In the genomic region with DNA sequence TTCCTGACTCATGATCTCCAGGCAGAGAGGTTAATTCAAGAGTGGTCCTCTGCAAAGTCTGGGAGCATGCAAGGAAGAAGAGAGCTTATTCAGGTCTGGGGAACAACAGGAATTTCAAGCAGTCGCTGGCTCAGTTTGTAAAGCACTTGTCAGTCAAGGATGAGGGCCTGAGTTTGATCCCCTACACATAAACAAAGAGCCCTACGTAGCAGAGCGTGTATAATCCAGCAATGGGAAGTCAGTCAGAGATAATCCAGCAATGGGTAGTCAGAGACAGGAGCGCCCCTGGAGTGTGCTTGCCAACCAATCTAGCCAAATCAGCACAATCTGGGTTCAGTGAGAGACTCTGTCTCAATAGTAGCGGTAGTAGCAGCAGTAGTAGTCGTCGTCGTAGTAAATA, we compare ENCODE assay signal across 23 mouse cellular contexts.
DNase-seq lines count a peak whose midpoint lies in the region; ATAC-seq lines count a peak whose summit lies in the region.
"Had no signal": no experiment of that assay in that cellular context is flagged by ENCODE, and none has a peak within 500 bp of the region (broad histone marks: within the 10 kb centered on the region; RNA-seq: fewer than 3 reads in every experiment).

No protein-coding gene starts in this region.

- no peaks in the 10 kb centered on the region for H3K9me3 ChIP-seq in embryonic facial prominence, embryonic 12.5 days
- H3K9me3 ChIP-seq in embryonic facial prominence, embryonic 10.5 days: no peaks in the 10 kb centered on the region
- H3K9me3 ChIP-seq in midbrain, embryonic 11.5 days (ENCODE audit: control insufficient read depth, low read length): no peaks in the 10 kb centered on the region
- H3K9me3 ChIP-seq in midbrain, embryonic 15.5 days: no peaks in the 10 kb centered on the region
- no peaks in the 10 kb centered on the region for H3K9me3 ChIP-seq in hindbrain, embryonic 14.5 days (ENCODE audit: control insufficient read depth, low read length)
- H3K9me3 ChIP-seq: forebrain, embryonic 15.5 days; G1E; heart, embryonic 10.5 days had no signal

- H3K4me3 ChIP-seq in embryonic facial prominence, embryonic 12.5 days: no peak overlapping the region
- no peak overlapping the region for H3K4me3 ChIP-seq in embryonic facial prominence, embryonic 10.5 days
- H3K4me3 ChIP-seq in midbrain, embryonic 11.5 days (ENCODE audit: low read depth, low read length): no peak overlapping the region
- H3K4me3 ChIP-seq in midbrain, embryonic 15.5 days: no peak overlapping the region
- no peak overlapping the region for H3K4me3 ChIP-seq in hindbrain, embryonic 14.5 days (replicated peaks; ENCODE audit: low read length)
- H3K4me3 ChIP-seq: forebrain, embryonic 15.5 days; heart, embryonic 10.5 days; hindbrain, embryonic 12.5 days had no signal

- 65% methylated on average over 8 of the region's 8 CpGs for WGBS in embryonic facial prominence, embryonic 12.5 days
- 68% methylated on average over 8 of the region's 8 CpGs for WGBS in embryonic facial prominence, embryonic 10.5 days
- WGBS in midbrain, embryonic 11.5 days: 35% methylated on average over 8 of the region's 8 CpGs
- 30% methylated on average over 8 of the region's 8 CpGs for WGBS in midbrain, embryonic 15.5 days
- WGBS in hindbrain, embryonic 14.5 days: 58% methylated on average over 8 of the region's 8 CpGs

- H3K9ac ChIP-seq in embryonic facial prominence, embryonic 12.5 days: no peak overlapping the region
- no peak overlapping the region for H3K9ac ChIP-seq in midbrain, embryonic 11.5 days (ENCODE audit: low read length)
- H3K9ac ChIP-seq in midbrain, embryonic 15.5 days: no peak overlapping the region
- H3K9ac ChIP-seq in hindbrain, embryonic 14.5 days: no peak overlapping the region
- H3K9ac ChIP-seq: forebrain, embryonic 15.5 days; hindbrain, embryonic 12.5 days had no signal

- H3K36me3 ChIP-seq in embryonic facial prominence, embryonic 12.5 days: no peaks in the 10 kb centered on the region
- H3K36me3 ChIP-seq in embryonic facial prominence, embryonic 10.5 days (replicated peaks): no peaks in the 10 kb centered on the region
- no peaks in the 10 kb centered on the region for H3K36me3 ChIP-seq in midbrain, embryonic 11.5 days (ENCODE audit: control insufficient read depth, insufficient read depth, low read length)
- no peaks in the 10 kb centered on the region for H3K36me3 ChIP-seq in midbrain, embryonic 15.5 days (replicated peaks)
- no peaks in the 10 kb centered on the region for H3K36me3 ChIP-seq in hindbrain, embryonic 14.5 days (replicated peaks; ENCODE audit: control insufficient read depth, insufficient read depth)
- H3K36me3 ChIP-seq: forebrain, embryonic 15.5 days; G1E; heart, embryonic 10.5 days; hindbrain, embryonic 12.5 days had no signal

- H3K4me1 ChIP-seq in embryonic facial prominence, embryonic 12.5 days: no peaks in the 10 kb centered on the region
- H3K4me1 ChIP-seq in embryonic facial prominence, embryonic 10.5 days: peaks cover 3% of the 10 kb centered on the region
- H3K4me1 ChIP-seq in midbrain, embryonic 11.5 days (ENCODE audit: control insufficient read depth, insufficient read depth, low read length): peaks cover 2% of the 10 kb centered on the region; the same call in 1 of the 2 replicates
- H3K4me1 ChIP-seq in midbrain, embryonic 15.5 days: no peaks in the 10 kb centered on the region
- H3K4me1 ChIP-seq in hindbrain, embryonic 14.5 days (replicated peaks; ENCODE audit: control insufficient read depth, insufficient read depth, low read length): 0 out of 2 replicates have a peak, but pooled peaks cover 3% of the 10 kb centered on the region
- H3K4me1 ChIP-seq: forebrain, embryonic 15.5 days; heart, embryonic 10.5 days had no signal

- 0 out of 2 replicates have a peak, but pooled peaks have one; percentile 28 for ATAC-seq in embryonic facial prominence, embryonic 12.5 days (ENCODE audit: insufficient number of reproducible peaks, insufficient read depth, low FRiP score, low TSS enrichment)
- peak; percentile 61 for ATAC-seq in midbrain, embryonic 11.5 days (ENCODE audit: low FRiP score)
- ATAC-seq in midbrain, embryonic 15.5 days (replicated peaks): no peak
- no peak for ATAC-seq in hindbrain, embryonic 14.5 days (ENCODE audit: low FRiP score)
- no peak for ATAC-seq in megakaryocyte-erythroid progenitor cell, adult 5-6 weeks (replicated peaks; ENCODE audit: low FRiP score, low TSS enrichment, poor library complexity, severe bottlenecking)
- ATAC-seq: activated CD4-positive, CD25-positive, alpha-beta regulatory T cell, adult 4 months; CD4-positive, CD25-positive, alpha-beta regulatory T cell, adult 4 months; forebrain, embryonic 15.5 days had no signal

- H3K27me3 ChIP-seq in embryonic facial prominence, embryonic 12.5 days: no peaks in the 10 kb centered on the region
- H3K27me3 ChIP-seq in embryonic facial prominence, embryonic 10.5 days (replicated peaks; ENCODE audit: low read depth, poor library complexity, severe bottlenecking): no peaks in the 10 kb centered on the region
- no peaks in the 10 kb centered on the region for H3K27me3 ChIP-seq in midbrain, embryonic 11.5 days (ENCODE audit: control insufficient read depth, insufficient read depth, low read length)
- no peaks in the 10 kb centered on the region for H3K27me3 ChIP-seq in midbrain, embryonic 15.5 days (replicated peaks)
- H3K27me3 ChIP-seq in hindbrain, embryonic 14.5 days (ENCODE audit: control insufficient read depth, insufficient read depth, low read length): no peaks in the 10 kb centered on the region
- H3K27me3 ChIP-seq: forebrain, embryonic 15.5 days; hindbrain, embryonic 12.5 days had no signal

- no peak for DNase-seq in embryonic facial prominence, embryonic 10.5 days (ENCODE audit: low spot score)
- no peak for DNase-seq in midbrain, embryonic 11.5 days (ENCODE audit: low spot score, missing footprints)
- DNase-seq in retina, embryonic 14.5 days (ENCODE audit: low spot score): peak; percentile 24
- DNase-seq in hindbrain, embryonic 14.5 days (ENCODE audit: low spot score): no peak
- DNase-seq: adrenal gland, postnatal 14 days; B cell, adult 2 months; cerebellum, adult 18-20 months; cerebellum, adult 9-11 months; cerebellum, postnatal 36 days; gastrocnemius, postnatal 36 days; heart, adult 11 months; heart, postnatal 10 days; heart, postnatal 4 days had no signal

- no peak overlapping the region for H3K4me2 ChIP-seq in embryonic facial prominence, embryonic 12.5 days (replicated peaks)
- no peak overlapping the region for H3K4me2 ChIP-seq in midbrain, embryonic 11.5 days
- H3K4me2 ChIP-seq in midbrain, embryonic 15.5 days: no peak overlapping the region
- H3K4me2 ChIP-seq in hindbrain, embryonic 14.5 days (replicated peaks): no peak overlapping the region
- H3K4me2 ChIP-seq: forebrain, embryonic 15.5 days; hindbrain, embryonic 12.5 days had no signal

- no peak overlapping the region for H3K27ac ChIP-seq in embryonic facial prominence, embryonic 12.5 days
- no peak overlapping the region for H3K27ac ChIP-seq in embryonic facial prominence, embryonic 10.5 days (replicated peaks)
- H3K27ac ChIP-seq in midbrain, embryonic 11.5 days (ENCODE audit: low read depth, low read length): no peak overlapping the region
- no peak overlapping the region for H3K27ac ChIP-seq in midbrain, embryonic 15.5 days
- no peak overlapping the region for H3K27ac ChIP-seq in hindbrain, embryonic 14.5 days
- H3K27ac ChIP-seq: forebrain, embryonic 15.5 days; heart, embryonic 10.5 days; hindbrain, embryonic 12.5 days; hindbrain, postnatal 0 days had no signal

Comparison
In these comparisons a context has a peak if more than half of its experiments do, and no peak if none do; other contexts are left out.
1. ATAC-seq: peak in embryonic facial prominence, embryonic 12.5 days (single experiment) and midbrain, embryonic 11.5 days (single experiment); none in midbrain, embryonic 15.5 days (single experiment), hindbrain, embryonic 14.5 days (single experiment) and megakaryocyte-erythroid progenitor cell, adult 5-6 weeks (single experiment).